8 mouse cellular contexts compared by ENCODE assay signal in genomic region chr8:87708127-87708637, GRCm38 (mm10).
DNase-seq lines count a peak whose midpoint lies in the region; ATAC-seq and TF ChIP-seq lines count a peak whose summit lies in the region.

No protein-coding gene starts in this region.

- no peak for TF ChIP-seq POLR2A in kidney, adult 2 months (IDR thresholded peaks at IDR 0.05; ENCODE audit: low read depth, low read length)
- TF ChIP-seq POLR2A in thymus, adult 2 months (IDR thresholded peaks at IDR 0.05; ENCODE audit: control insufficient read depth, extremely low read depth, insufficient read depth, low read length, poor library complexity), result no peak

- TF ChIP-seq CTCF in kidney, adult 2 months (conservative IDR thresholded peaks at IDR 0.05; ENCODE audit: insufficient read depth, insufficient read length, low read depth, low read length), result no peak
- TF ChIP-seq CTCF in thymus, adult 2 months (IDR thresholded peaks at IDR 0.05; ENCODE audit: borderline replicate concordance, control insufficient read depth, extremely low read depth, insufficient read depth, low read length, poor library complexity), result no peak

- peak overlapping the region; percentile 32 for H3K4me2 ChIP-seq in forebrain, embryonic 16.5 days (ENCODE audit: low read length)

- H3K9me3 ChIP-seq in forebrain, embryonic 16.5 days (ENCODE audit: control insufficient read depth, low read length), result no peaks in the 10 kb centered on the region
- H3K9me3 ChIP-seq in megakaryocyte, embryonic 14.5 days, result no peaks in the 10 kb centered on the region

- no peaks in the 10 kb centered on the region for H3K36me3 ChIP-seq in kidney, adult 2 months (ENCODE audit: control insufficient read depth, insufficient read depth, low read length)
- H3K36me3 ChIP-seq in forebrain, embryonic 16.5 days (ENCODE audit: control insufficient read depth, insufficient read depth), result no peaks in the 10 kb centered on the region
- no peaks in the 10 kb centered on the region for H3K36me3 ChIP-seq in megakaryocyte, embryonic 14.5 days (replicated peaks; ENCODE audit: low read length)
- H3K36me3 ChIP-seq in thymus, adult 2 months (ENCODE audit: control insufficient read depth, insufficient read depth, low read length), result no peaks in the 10 kb centered on the region

- 11% methylated on average over 11 of the region's 11 CpGs for WGBS in kidney, adult 2 months
- WGBS in forebrain, embryonic 16.5 days, result 17% methylated on average over 11 of the region's 11 CpGs
- 2% methylated on average over 11 of the region's 11 CpGs for WGBS in thymus, adult 2 months

- DNase-seq in kidney, postnatal 4 days, result peak; percentile 40 to 58
- DNase-seq in kidney, adult 2 months, result no peak
- peak; percentile 40 for DNase-seq in thymus, adult 2 months
- DNase-seq in testis, postnatal 10 days (ENCODE audit: low spot score), result no peak
- DNase-seq in kidney, postnatal 10 days, result no peak
- DNase-seq in right cerebral cortex, postnatal 25 days, result no peak

- H3K9ac ChIP-seq in forebrain, embryonic 16.5 days (replicated peaks; ENCODE audit: low read depth, low read length), result peak overlapping the region; percentile 47; the same call in 1 of the 2 replicates

- no peaks in the 10 kb centered on the region for H3K27me3 ChIP-seq in kidney, adult 2 months (replicated peaks; ENCODE audit: control insufficient read depth, insufficient read depth, low read length)
- no peaks in the 10 kb centered on the region for H3K27me3 ChIP-seq in forebrain, embryonic 16.5 days (replicated peaks; ENCODE audit: control insufficient read depth, insufficient read depth, low read length)
- H3K27me3 ChIP-seq in megakaryocyte, embryonic 14.5 days (replicated peaks), result peaks cover 41% of the 10 kb centered on the region
- no peaks in the 10 kb centered on the region for H3K27me3 ChIP-seq in thymus, adult 2 months (ENCODE audit: control insufficient read depth, insufficient read depth, low read length)

- H3K27ac ChIP-seq in kidney, adult 2 months (ENCODE audit: insufficient read depth, low read depth, low read length), result no peak overlapping the region
- H3K27ac ChIP-seq in forebrain, embryonic 16.5 days (ENCODE audit: low read length), result peak overlapping the region; percentile 45; the same call in 1 of the 2 replicates
- H3K27ac ChIP-seq in thymus, adult 2 months (ENCODE audit: control insufficient read depth, insufficient read depth, low read length), result no peak overlapping the region

- H3K4me1 ChIP-seq in kidney, adult 2 months (ENCODE audit: control insufficient read depth, insufficient read depth, low read length), result no peaks in the 10 kb centered on the region
- H3K4me1 ChIP-seq in forebrain, embryonic 16.5 days (replicated peaks; ENCODE audit: control insufficient read depth, insufficient read depth, low read length), result peaks cover 39% of the 10 kb centered on the region
- peaks cover 39% of the 10 kb centered on the region for H3K4me1 ChIP-seq in megakaryocyte, embryonic 14.5 days
- H3K4me1 ChIP-seq in thymus, adult 2 months (replicated peaks; ENCODE audit: control insufficient read depth, insufficient read depth, low read length), result no peaks in the 10 kb centered on the region

- no peak overlapping the region for H3K4me3 ChIP-seq in kidney, adult 2 months (ENCODE audit: insufficient read depth, low read depth, low read length)
- H3K4me3 ChIP-seq in forebrain, embryonic 16.5 days (replicated peaks; ENCODE audit: low read length), result no peak overlapping the region
- peak overlapping the region; percentile 85 for H3K4me3 ChIP-seq in megakaryocyte, embryonic 14.5 days (replicated peaks)
- H3K4me3 ChIP-seq in thymus, adult 2 months (ENCODE audit: control insufficient read depth, insufficient read depth, low read length), result no peak overlapping the region

- no peak; the same call in 1 of the 2 replicates for ATAC-seq in forebrain, embryonic 16.5 days

Comparison
In these comparisons a context has a peak if more than half of its experiments do, and no peak if none do; other contexts are left out.
1. DNase-seq: peak in kidney, postnatal 4 days (2 of 2) and thymus, adult 2 months (single experiment); none in kidney, adult 2 months (single experiment), testis, postnatal 10 days (single experiment), kidney, postnatal 10 days (single experiment) and right cerebral cortex, postnatal 25 days (single experiment).